Mouse (Mus musculus): ENCODE results near the gene Lmntd1.

Gene Lmntd1

GRCm38 (mm10) chr6:145605203-145605602, 8.9 kb downstream of the Lmntd1 start:
- no peak for DNase-seq (ENCODE audit: low spot score in 2 of 2)

DNA sequence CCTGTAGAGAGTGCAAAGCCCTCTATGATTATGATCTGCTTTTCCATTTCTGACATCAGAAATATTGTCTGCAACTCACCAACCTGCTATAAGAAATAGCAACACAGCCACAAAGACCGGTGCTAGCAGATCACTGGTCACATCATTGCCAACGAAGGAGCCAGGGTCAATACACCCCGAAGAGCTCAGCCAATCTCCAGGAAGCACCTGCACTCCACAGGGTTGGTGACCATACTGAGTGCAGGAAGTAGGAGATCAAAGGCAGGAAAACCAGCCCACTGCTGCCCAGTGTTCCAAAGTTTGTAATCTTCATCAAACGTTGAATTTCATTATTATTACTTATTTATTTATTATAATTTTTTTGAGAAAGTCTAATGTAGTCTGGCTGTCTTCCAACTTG, 9.5 kb downstream of the Lmntd1 start:
- no peak for DNase-seq (ENCODE audit: low spot score in 2 of 2)

DNA sequence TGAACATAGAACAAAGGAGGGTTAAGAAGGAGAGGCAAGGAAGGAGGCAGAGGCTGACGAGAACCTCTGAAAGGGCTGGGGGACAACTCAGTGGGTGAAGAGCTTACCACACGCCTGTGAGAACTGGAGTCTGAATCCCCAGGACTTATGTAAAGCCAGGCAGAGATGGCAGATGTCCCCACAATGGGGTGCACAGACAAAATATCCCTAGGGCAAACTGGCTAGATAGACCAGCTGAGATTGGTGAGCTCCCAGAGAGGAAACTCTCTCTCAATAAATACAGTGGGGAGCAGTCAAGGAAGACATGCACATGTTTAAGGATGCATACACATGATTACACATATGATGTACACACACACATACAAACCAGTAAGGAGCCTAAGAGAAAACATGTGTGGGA, 10.0 kb downstream of the Lmntd1 start:
- DNase-seq (ENCODE audit: low spot score in 2 of 2) = no peak

GRCm38 (mm10) chr6:145598794-145599555, 15.1 kb downstream of the Lmntd1 start:
- DNase-seq (ENCODE audit: low spot score in 2 of 2) = no peak

GRCm38 (mm10) chr6:145595905-145596304, 18.2 kb downstream of the Lmntd1 start:
- DNase-seq (ENCODE audit: low spot score in 2 of 2) = no peak

GRCm38 (mm10) chr6:145593991-145594390, 20.1 kb downstream of the Lmntd1 start:
- DNase-seq (ENCODE audit: low spot score in 2 of 2) = no peak

- DNase-seq (ENCODE audit: low spot score in 2 of 2) = no peak
These were observed 21.6 kb downstream of the Lmntd1 start for GRCm38 (mm10) chr6:145592531-145592998.

- DNase-seq (ENCODE audit: low spot score in 2 of 2) = no peak
These were observed 22.1 kb downstream of the Lmntd1 start for GRCm38 (mm10) chr6:145592036-145592435.

- DNase-seq (ENCODE audit: low spot score in 2 of 2) = no peak
These were observed 22.5 kb downstream of the Lmntd1 start for GRCm38 (mm10) chr6:145591578-145591977.

DNA sequence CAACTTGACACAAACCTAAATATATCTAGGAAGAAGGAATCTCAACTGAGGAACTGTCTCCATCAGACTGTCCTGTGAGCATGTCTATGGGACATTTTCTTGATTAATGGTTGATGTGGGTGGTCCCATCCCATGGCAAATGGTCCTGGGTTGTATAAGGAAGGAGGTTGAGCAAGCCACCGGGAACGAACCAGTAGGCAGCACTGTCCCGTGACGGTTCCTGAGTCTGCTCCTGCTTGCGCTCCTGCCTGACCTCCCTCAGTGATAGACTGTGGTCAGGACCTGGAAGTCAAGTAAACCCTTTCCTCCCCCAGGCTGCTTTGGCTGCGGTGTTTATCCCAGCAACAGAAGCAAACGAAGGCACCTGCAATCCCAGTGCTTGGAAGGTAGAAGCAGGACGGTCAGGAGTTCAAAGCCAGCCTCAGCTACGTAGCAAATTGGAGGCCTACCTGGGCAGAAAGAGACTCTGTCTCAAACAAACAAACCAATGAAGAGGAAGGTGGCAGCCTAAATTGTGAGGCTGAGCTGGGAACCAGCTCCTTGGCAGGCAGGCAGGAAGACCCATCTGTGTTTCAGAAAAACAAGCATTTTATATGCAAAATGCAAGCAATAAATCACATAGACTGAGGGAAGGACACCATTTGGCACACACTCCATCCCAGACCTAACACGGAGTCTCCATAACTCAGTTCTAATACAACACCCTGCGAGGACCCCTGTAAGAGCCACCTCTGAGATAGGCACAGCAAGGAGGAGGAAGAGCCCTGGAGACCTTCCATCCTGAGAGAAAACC, 23.4 kb downstream of the Lmntd1 start:
- no peak for DNase-seq (ENCODE audit: low spot score in 2 of 2)

- DNase-seq (ENCODE audit: low spot score in 2 of 2) = no peak
These were observed 28.8 kb downstream of the Lmntd1 start for GRCm38 (mm10) chr6:145585052-145585973.

- no peak for DNase-seq (ENCODE audit: low spot score in 2 of 2)
These were observed 32.6 kb downstream of the Lmntd1 start for GRCm38 (mm10) chr6:145581366-145582170.

DNA sequence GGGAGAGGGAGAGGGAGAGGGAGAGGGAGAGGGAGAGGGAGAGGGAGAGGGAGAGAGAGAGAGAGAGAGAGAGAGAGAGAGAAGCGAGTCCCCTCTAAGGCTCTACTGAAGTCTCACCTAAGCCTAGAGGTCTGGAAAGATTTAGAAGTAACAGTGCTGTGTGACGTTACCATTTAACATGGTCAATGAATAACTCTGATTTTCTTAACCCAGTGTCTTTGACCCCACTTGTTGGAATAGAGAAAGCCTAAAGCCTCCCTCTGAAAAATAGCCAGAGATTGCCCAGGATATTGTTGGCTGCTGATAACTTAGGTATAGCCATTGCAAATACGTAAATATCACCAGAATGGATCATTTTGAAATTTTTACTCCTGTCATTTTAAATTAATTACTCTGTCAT, 34.4 kb downstream of the Lmntd1 start:
- DNase-seq (ENCODE audit: low spot score in 2 of 2) = no peak

- no peak for DNase-seq (ENCODE audit: low spot score in 2 of 2)
These were observed 35.5 kb downstream of the Lmntd1 start for GRCm38 (mm10) chr6:145578457-145579185.

GRCm38 (mm10) chr6:145576762-145577161, 37.4 kb downstream of the Lmntd1 start:
- DNase-seq (ENCODE audit: low spot score in 2 of 2) = no peak

GRCm38 (mm10) chr6:145573250-145574013, 40.7 kb downstream of the Lmntd1 start:
- no peak for DNase-seq (ENCODE audit: low spot score in 2 of 2)

GRCm38 (mm10) chr6:145568701-145569100, 45.4 kb downstream of the Lmntd1 start:
- DNase-seq (ENCODE audit: low spot score in 2 of 2) = no peak

- no peak for DNase-seq (ENCODE audit: low spot score in 2 of 2)
These were observed 46.3 kb downstream of the Lmntd1 start for GRCm38 (mm10) chr6:145567832-145568231.

- DNase-seq (ENCODE audit: low spot score in 2 of 2) = no peak
These were observed 46.8 kb downstream of the Lmntd1 start for GRCm38 (mm10) chr6:145567296-145567695.

GRCm38 (mm10) chr6:145565663-145566062, 48.5 kb downstream of the Lmntd1 start:
- no peak for DNase-seq (ENCODE audit: low spot score in 2 of 2)

Data from frontal cortex, postnatal 10 days (tissue).